Mouse (Mus musculus) forebrain, embryonic 16.5 days (tissue): ENCODE data around the gene Rabepk. TPM values are rescaled to one million over a fixed set of nuclear protein-coding genes. Genes with fewer than 3 reads are reported as not detected.
"Not testable (repeated sequence)": the region's sequence is repeated elsewhere in the genome, so short reads cannot be mapped to it uniquely, and the experiment has no call there.

Source experiments
- ATAC-seq: fragments of 200-750 bp; cut with Nextera tagmentation; 2 replicates; pipeline ENCODE4 v1.8.0; 2017; ENCODE audit warnings: mild to moderate bottlenecking, moderate library complexity
- H3K27ac ChIP-seq: fragments of 300-500 bp; sonication (generic); 2 replicates; pipeline ENCODE4 v1.5.1; 2014; ENCODE audit warnings: low read length, control low read depth
- H3K27me3 ChIP-seq: fragments of 300-500 bp; sonication (generic); replicated peaks from 2 replicates; pipeline ENCODE4 v1.6.1; 2014; ENCODE audit warnings: low read length; ENCODE audit not compliant: control insufficient read depth, insufficient read depth
- H3K36me3 ChIP-seq: fragments of 300-500 bp; sonication (generic); 2 replicates; pipeline ENCODE4 v1.6.1; 2014; ENCODE audit not compliant: control insufficient read depth, insufficient read depth
- H3K4me1 ChIP-seq: fragments of 300-500 bp; sonication (generic); replicated peaks from 2 replicates; pipeline ENCODE4 v1.6.1; 2014; ENCODE audit warnings: low read length; ENCODE audit not compliant: control insufficient read depth, insufficient read depth
- H3K4me2 ChIP-seq: fragments of 300-500 bp; sonication (generic); 2 replicates; pipeline ENCODE4 v1.6.1; 2014; ENCODE audit warnings: mild to moderate bottlenecking, low read length, control low read depth
- H3K4me3 ChIP-seq: fragments of 300-500 bp; sonication (generic); replicated peaks from 2 replicates; pipeline ENCODE4 v1.5.1; 2014; ENCODE audit warnings: mild to moderate bottlenecking, low read length, control low read depth
- H3K9ac ChIP-seq: fragments of 300-500 bp; sonication (generic); replicated peaks from 2 replicates; pipeline ENCODE4 v1.6.1; 2014; ENCODE audit warnings: low read depth, low read length, control low read depth
- H3K9me3 ChIP-seq: fragments of 300-500 bp; sonication (generic); 2 replicates; pipeline ENCODE4 v1.6.1; 2016; ENCODE audit warnings: low read length; ENCODE audit not compliant: control insufficient read depth
- WGBS: fragments of 180-500 bp; shearing (Covaris S2); extraction: QIAGEN DNeasy Blood & Tissue Kit; methylation state at CpG from one replicate; pipeline ENCODE4 v1.1.7; 2014; 5-methylcytosine and 5-hydroxymethylcytosine counted together
- polyA plus RNA-seq: library from polyadenylated mRNA; unstranded; fragments of >200 nt; fragmentation: Nextera tagmentation; extraction: Ambion mirVana; gene quantifications from 2 replicates; pipeline ENCODE4 v1.2.1, GENCODE M21; 2015

Rabepk gene
- polyA plus RNA-seq, 1 experiment from 2014 or later, result 29.9 TPM

- H3K9ac ChIP-seq, result no peak overlapping the region
- H3K4me1 ChIP-seq, result peaks cover 17% of the 10 kb centered on the region
- H3K36me3 ChIP-seq, result no peaks in the 10 kb centered on the region
- no peaks in the 10 kb centered on the region for H3K9me3 ChIP-seq
- no peak overlapping the region for H3K27ac ChIP-seq
- no peak overlapping the region for H3K4me2 ChIP-seq
- H3K4me3 ChIP-seq, result no peak overlapping the region
- ATAC-seq, result no peak
- 94% methylated on average over 1 of the region's 1 CpGs for WGBS
- no peaks in the 10 kb centered on the region; the same call in 1 of the 2 replicates for H3K27me3 ChIP-seq
These were observed 28.3 kb upstream of the Rabepk start for GRCm38 (mm10) chr2:34828026-34828425.

- no peak overlapping the region for H3K4me2 ChIP-seq
- peaks cover 17% of the 10 kb centered on the region for H3K4me1 ChIP-seq
- H3K36me3 ChIP-seq, result no peaks in the 10 kb centered on the region
- no peaks in the 10 kb centered on the region; the same call in 1 of the 2 replicates for H3K27me3 ChIP-seq
- H3K4me3 ChIP-seq, result no peak overlapping the region
- ATAC-seq, result no peak
- WGBS, result 89% methylated on average over 4 of the region's 4 CpGs
- no peak overlapping the region for H3K27ac ChIP-seq
- H3K9me3 ChIP-seq, result no peaks in the 10 kb centered on the region
- H3K9ac ChIP-seq, result no peak overlapping the region
These were observed 27.9 kb upstream of the Rabepk start for GRCm38 (mm10) chr2:34827591-34827990.

GRCm38 (mm10) chr2:34826460-34827231 lies 26.9 kb upstream of the Rabepk start:
- H3K4me2 ChIP-seq, result peak overlapping the region; percentile 97
- H3K27ac ChIP-seq, result peak overlapping the region; percentile 65
- ATAC-seq, result peak; percentile 27
- H3K4me1 ChIP-seq, result peaks cover 17% of the 10 kb centered on the region
- no peaks in the 10 kb centered on the region for H3K9me3 ChIP-seq
- 34% methylated on average over 19 of the region's 21 CpGs for WGBS
- peak overlapping the region; percentile 97 for H3K4me3 ChIP-seq
- no peaks in the 10 kb centered on the region; the same call in 1 of the 2 replicates for H3K27me3 ChIP-seq
- H3K36me3 ChIP-seq, result no peaks in the 10 kb centered on the region
- H3K9ac ChIP-seq, result peak overlapping the region; percentile 93

GRCm38 (mm10) chr2:34825827-34826459 lies 26.2 kb upstream of the Rabepk start, which contains the start of gene Fbxw2:
Fbxw2 (minus strand) TSS chr2:34826311.
- WGBS, result under 1% methylated on average over 50 of the region's 57 CpGs
- Histone ChIP-seq H3K36me3 (no peaks in the 10 kb centered on the region; the same call in 1 of the 2 replicates), H3K27me3 (no peaks in the 10 kb centered on the region; the same call in 1 of the 2 replicates), H3K4me2 (peak within 1 kb of the TSS; percentile 97), H3K9me3 (no peaks in the 10 kb centered on the region), H3K4me3 (peak within 1 kb of the TSS; percentile 97), H3K9ac (peak within 1 kb of the TSS; percentile 93), H3K4me1 (peaks cover 17% of the 10 kb centered on the region), H3K27ac (peak within 1 kb of the TSS; percentile 65)
- peak; percentile 99 for ATAC-seq

GRCm38 (mm10) chr2:34818492-34818891 lies 18.8 kb upstream of the Rabepk start:
- Histone ChIP-seq H3K4me3 (no peak overlapping the region), H3K27me3 (no peaks in the 10 kb centered on the region), H3K9me3 (no peaks in the 10 kb centered on the region), H3K4me1 (no peaks in the 10 kb centered on the region), H3K9ac (no peak overlapping the region), H3K4me2 (no peak overlapping the region), H3K36me3 (peaks cover 10% of the 10 kb centered on the region), H3K27ac (no peak overlapping the region)
- 91% methylated on average over 2 of the region's 2 CpGs for whole genome bisulfite sequencing
- ATAC-seq, result no peak

GRCm38 (mm10) chr2:34815893-34816292 lies 16.2 kb upstream of the Rabepk start:
- H3K27ac ChIP-seq, H3K9me3 ChIP-seq, H3K4me1 ChIP-seq, H3K27me3 ChIP-seq, H3K4me3 ChIP-seq, H3K4me2 ChIP-seq, H3K9ac ChIP-seq, ATAC-seq: not testable (repeated sequence)
- peaks cover 18% of the 10 kb centered on the region for H3K36me3 ChIP-seq
- WGBS, result 100% methylated on average over 2 of the region's 2 CpGs

- no peaks in the 10 kb centered on the region for H3K27me3 ChIP-seq
- H3K9me3 ChIP-seq, result no peaks in the 10 kb centered on the region
- no peak overlapping the region for H3K4me2 ChIP-seq
- no peak overlapping the region for H3K9ac ChIP-seq
- no peak overlapping the region for H3K27ac ChIP-seq
- no peak overlapping the region for H3K4me3 ChIP-seq
- peaks cover 18% of the 10 kb centered on the region for H3K36me3 ChIP-seq
- no peaks in the 10 kb centered on the region for H3K4me1 ChIP-seq
- WGBS, result 91% methylated on average over 7 of the region's 7 CpGs
- no peak for ATAC-seq
These were observed 13.0 kb upstream of the Rabepk start for GRCm38 (mm10) chr2:34812706-34813105.

- no peaks in the 10 kb centered on the region for H3K4me1 ChIP-seq
- no peak overlapping the region for H3K4me3 ChIP-seq
- no peak for ATAC-seq
- H3K4me2 ChIP-seq, result no peak overlapping the region
- H3K9ac ChIP-seq, result no peak overlapping the region
- WGBS, result 90% methylated on average over 3 of the region's 3 CpGs
- H3K36me3 ChIP-seq, result peaks cover 15% of the 10 kb centered on the region
- H3K27ac ChIP-seq, result no peak overlapping the region
- no peaks in the 10 kb centered on the region for H3K9me3 ChIP-seq
- H3K27me3 ChIP-seq, result no peaks in the 10 kb centered on the region
These were observed 11.1 kb upstream of the Rabepk start for GRCm38 (mm10) chr2:34810775-34811174.

GRCm38 (mm10) chr2:34809568-34809967 lies 9.9 kb upstream of the Rabepk start:
- Histone ChIP-seq H3K4me3 (no peak overlapping the region), H3K4me2 (no peak overlapping the region), H3K27me3 (no peaks in the 10 kb centered on the region), H3K4me1 (no peaks in the 10 kb centered on the region; the same call in 1 of the 2 replicates), H3K36me3 (peaks cover 11% of the 10 kb centered on the region), H3K9ac (no peak overlapping the region), H3K9me3 (no peaks in the 10 kb centered on the region), H3K27ac (no peak overlapping the region)
- ATAC-seq, result no peak
- 100% methylated on average over 1 of the region's 1 CpGs for WGBS
